Mouse (Mus musculus): ENCODE data around the gene Trp53rka. TPM values are rescaled to one million over a fixed set of nuclear protein-coding genes. Genes with fewer than 3 reads are reported as not detected.

The Trp53rka gene
- total RNA-seq (2023) = 1 to 10 TPM; 4.1 to 8.5 TPM

GRCm38 (mm10) chr2:165492648-165493553, at the start of gene Trp53rka:
Trp53rka (minus strand) TSS chr2:165493324.

GRCm38 (mm10) chr2:165503259-165504203, 10.4 kb upstream of the Trp53rka start, which contains the start of gene Slc2a10:
Slc2a10 (plus strand) TSS chr2:165503787.

GRCm38 (mm10) chr2:165473003-165473402, 20.1 kb downstream of the Trp53rka start, which contains the start of gene Slc13a3:
Slc13a3 (minus strand) TSS chr2:165473230.

Other genes with a start within 250 kb of the Trp53rka start
- gene Slc35c2, start 205.5 kb downstream of the Trp53rka start, total RNA-seq (2023) = 10 to 100 TPM; 80.9 to 85.3 TPM
- 10 to 100 TPM; 54.9 to 74.8 TPM for gene Elmo2, start 166.8 kb downstream of the Trp53rka start, total RNA-seq (2023)
- gene Zfp663, start 124.6 kb downstream of the Trp53rka start, total RNA-seq (2023) = not detected
- gene Zfp334, start 105.1 kb downstream of the Trp53rka start, total RNA-seq (2023) = not detected
- under 1 TPM; 0.11 to 0.15 TPM for gene Ocstamp, start 92.9 kb downstream of the Trp53rka start, total RNA-seq (2023)
- under 1 TPM; 0.57 to 0.67 TPM for gene Slc13a3, start 20.1 kb downstream of the Trp53rka start, total RNA-seq (2023)
- gene Slc2a10, start 10.5 kb upstream of the Trp53rka start, total RNA-seq (2023) = not detected
- 1 to 10 TPM in 1 of 2 experiments, under 1 TPM in 1; 0.68 to 2.0 TPM for gene Eya2, start 101.7 kb upstream of the Trp53rka start, total RNA-seq (2023)